Mouse (Mus musculus) erythroblast, embryonic 14.5 days (primary cell): ENCODE measurements around the gene Celsr1.

Experiments used
- GATA1 ChIP-seq: IDR thresholded peaks from 2 replicates; pipeline ENCODE4 v1.6.1; 2012; ENCODE audit warnings: low read length, inconsistent platforms, mixed read lengths
- TAL1 ChIP-seq: IDR thresholded peaks from 3 replicates; pipeline ENCODE4 v1.6.1; 2012; ENCODE audit warnings: low read length, inconsistent platforms, mixed read lengths

- TF ChIP-seq TAL1 (no peak), GATA1 (no peak)
These were observed 15.9 kb upstream of the Celsr1 start for GRCm38 (mm10) chr15:86049510-86049909.
